ENCODE assay signal across 12 mouse cellular contexts in genomic region chr12:69871632-69872031, GRCm38 (mm10).
"Had no signal": no experiment of that assay in that cellular context is flagged by ENCODE, and none has a peak within 500 bp of the region (broad histone marks: within the 10 kb centered on the region; RNA-seq: fewer than 3 reads in every experiment).

No protein-coding gene starts in this region.

- DNase-seq: kidney, adult 8-10 months; kidney, postnatal 36 days; left cerebral cortex, postnatal 4 days; liver, embryonic 13.5 days; lung, adult 18-20 months; thymus, postnatal 4 days had no signal

- H3K4me1 ChIP-seq: midbrain, embryonic 12.5 days had no signal

- H3K27me3 ChIP-seq: limb, embryonic 13.5 days; liver, embryonic 13.5 days; midbrain, embryonic 12.5 days had no signal

- ATAC-seq: intestine, embryonic 16.5 days; midbrain, embryonic 16.5 days had no signal

- H3K4me3 ChIP-seq: limb, embryonic 13.5 days; liver, embryonic 13.5 days; midbrain, embryonic 12.5 days had no signal

- H3K9me3 ChIP-seq: limb, embryonic 13.5 days; liver, embryonic 13.5 days; midbrain, embryonic 12.5 days had no signal

- H3K9ac ChIP-seq: limb, embryonic 13.5 days; liver, embryonic 13.5 days; midbrain, embryonic 12.5 days had no signal

- H3K27ac ChIP-seq: kidney, postnatal 0 days; limb, embryonic 13.5 days; liver, embryonic 13.5 days; midbrain, embryonic 12.5 days; stomach, postnatal 0 days had no signal
